Mouse (Mus musculus): ENCODE data around the gene Lpcat2. TPM values are rescaled to one million over a fixed set of nuclear protein-coding genes. Genes with fewer than 3 reads are reported as not detected.

The Lpcat2 gene
- total and polyA plus RNA-seq, 3 experiments: 5.2 to 7.5 TPM; not detected in 1

GRCm38 (mm10) chr8:92834065-92834731, 20.9 kb upstream of the Lpcat2 start:
- no peak for DNase-seq (ENCODE audit: low read depth, low spot score)
- no peaks in the 10 kb centered on the region for H3K79me2 ChIP-seq (ENCODE audit: control insufficient read depth, insufficient read depth, low read length, poor library complexity)
- H3K27ac ChIP-seq (ENCODE audit: control insufficient read depth, low read depth, low read length): no peak overlapping the region
- H3K36me3 ChIP-seq (ENCODE audit: control insufficient read depth in 1 of 2, insufficient read depth in 2 of 2, low read length in 2 of 2): no peaks in the 10 kb centered on the region
- H3K9ac ChIP-seq (ENCODE audit: control insufficient read depth, low read depth, low read length, poor library complexity, severe bottlenecking): no peak overlapping the region
- H3K9me3 ChIP-seq (replicated peaks; ENCODE audit: insufficient read depth, low read length): no peaks in the 10 kb centered on the region
- no peak overlapping the region for H3K4me3 ChIP-seq (ENCODE audit: control insufficient read depth in 1 of 2, insufficient read depth in 1 of 2, low read depth in 2 of 2, low read length in 2 of 2)
- no peaks in the 10 kb centered on the region for H3K27me3 ChIP-seq (ENCODE audit: control insufficient read depth in 1 of 2, insufficient read depth in 2 of 2, low read length in 2 of 2)
- no peaks in the 10 kb centered on the region for H3K4me1 ChIP-seq (ENCODE audit: control insufficient read depth in 1 of 2, insufficient read depth in 2 of 2, low read length in 2 of 2)
- TF ChIP-seq MYB (IDR thresholded peaks at IDR 0.05; ENCODE audit: low read depth, low read length) (no peak), CHD2 (IDR thresholded peaks at IDR 0.05; ENCODE audit: low read length) (no peak), JUND (IDR thresholded peaks at IDR 0.05; ENCODE audit: low read depth, low read length) (no peak), KAT2A (conservative IDR thresholded peaks at IDR 0.05; ENCODE audit: low read depth, low read length) (no peak), ZC3H11A (IDR thresholded peaks at IDR 0.05; ENCODE audit: low read depth, low read length) (no peak), ZNF384 (IDR thresholded peaks at IDR 0.05; ENCODE audit: low read depth, low read length) (no peak), MEF2A (IDR thresholded peaks at IDR 0.05; ENCODE audit: extremely low read depth, insufficient replicate concordance, low read depth, low read length, poor library complexity, severe bottlenecking) (no peak), CTCF (IDR thresholded peaks at IDR 0.05 in 2 of 3, conservative IDR thresholded peaks at IDR 0.05 in 1 of 3; ENCODE audit: control insufficient read depth in 1 of 3, insufficient read depth in 1 of 3, low read depth in 2 of 3, low read length in 3 of 3, poor library complexity in 1 of 3, severe bottlenecking in 1 of 3) (no peak), ELF1 (IDR thresholded peaks at IDR 0.05; ENCODE audit: low read depth, low read length) (no peak), CHD1 (IDR thresholded peaks at IDR 0.05; ENCODE audit: low read depth, low read length) (no peak), POLR2AphosphoS5 (IDR thresholded peaks at IDR 0.05; ENCODE audit: borderline replicate concordance, low read depth, low read length) (no peak), EP300 (IDR thresholded peaks at IDR 0.05; ENCODE audit: low read depth in 1 of 2, low read length in 2 of 2) (no peak), MXI1 (IDR thresholded peaks at IDR 0.05; ENCODE audit: low read depth, low read length) (no peak), SIN3A (IDR thresholded peaks at IDR 0.05; ENCODE audit: low read length) (no peak)

- no peaks in the 10 kb centered on the region for H3K36me3 ChIP-seq (ENCODE audit: control insufficient read depth in 1 of 2, insufficient read depth in 2 of 2, low read length in 2 of 2)
- H3K9me3 ChIP-seq (replicated peaks; ENCODE audit: insufficient read depth, low read length): no peaks in the 10 kb centered on the region
- DNase-seq (ENCODE audit: low read depth, low spot score): no peak
- H3K4me3 ChIP-seq (ENCODE audit: control insufficient read depth in 1 of 2, insufficient read depth in 1 of 2, low read depth in 2 of 2, low read length in 2 of 2): no peak overlapping the region
- H3K27me3 ChIP-seq (ENCODE audit: control insufficient read depth in 1 of 2, insufficient read depth in 2 of 2, low read length in 2 of 2): no peaks in the 10 kb centered on the region
- H3K79me2 ChIP-seq (ENCODE audit: control insufficient read depth, insufficient read depth, low read length, poor library complexity): no peaks in the 10 kb centered on the region
- no peak overlapping the region for H3K9ac ChIP-seq (ENCODE audit: control insufficient read depth, low read depth, low read length, poor library complexity, severe bottlenecking)
- TF ChIP-seq USF1 (IDR thresholded peaks at IDR 0.05; ENCODE audit: low read depth, low read length) (no peak), JUND (IDR thresholded peaks at IDR 0.05; ENCODE audit: low read depth, low read length) (no peak), HCFC1 (IDR thresholded peaks at IDR 0.05; ENCODE audit: low read depth, low read length) (no peak), SIN3A (IDR thresholded peaks at IDR 0.05; ENCODE audit: low read length) (no peak), TCF12 (IDR thresholded peaks at IDR 0.05; ENCODE audit: low read depth, low read length) (no peak), POLR2AphosphoS5 (IDR thresholded peaks at IDR 0.05; ENCODE audit: borderline replicate concordance, low read depth, low read length) (no peak), ZMIZ1 (IDR thresholded peaks at IDR 0.05; ENCODE audit: low read depth, low read length) (no peak), KAT2A (conservative IDR thresholded peaks at IDR 0.05; ENCODE audit: low read depth, low read length) (no peak), ZKSCAN1 (IDR thresholded peaks at IDR 0.05; ENCODE audit: low read depth, low read length) (no peak), CHD1 (IDR thresholded peaks at IDR 0.05; ENCODE audit: low read depth, low read length) (no peak)
- H3K4me1 ChIP-seq (ENCODE audit: control insufficient read depth in 1 of 2, insufficient read depth in 2 of 2, low read length in 2 of 2): no peaks in the 10 kb centered on the region
- no peak overlapping the region for H3K27ac ChIP-seq (ENCODE audit: control insufficient read depth, low read depth, low read length)
Measured at GRCm38 (mm10) chr8:92834786-92835500, 20.2 kb upstream of the Lpcat2 start.

All from MEL (cell line).